Mouse (Mus musculus) NIH3T3 (cell line): ENCODE results near the gene Gm11444.

Experiments
- DNase-seq: peaks from one replicate; pipeline ENCODE4 v3.0.0-alpha.2; 2012; ENCODE audit warnings: low read depth

The Gm11444 gene

DNA sequence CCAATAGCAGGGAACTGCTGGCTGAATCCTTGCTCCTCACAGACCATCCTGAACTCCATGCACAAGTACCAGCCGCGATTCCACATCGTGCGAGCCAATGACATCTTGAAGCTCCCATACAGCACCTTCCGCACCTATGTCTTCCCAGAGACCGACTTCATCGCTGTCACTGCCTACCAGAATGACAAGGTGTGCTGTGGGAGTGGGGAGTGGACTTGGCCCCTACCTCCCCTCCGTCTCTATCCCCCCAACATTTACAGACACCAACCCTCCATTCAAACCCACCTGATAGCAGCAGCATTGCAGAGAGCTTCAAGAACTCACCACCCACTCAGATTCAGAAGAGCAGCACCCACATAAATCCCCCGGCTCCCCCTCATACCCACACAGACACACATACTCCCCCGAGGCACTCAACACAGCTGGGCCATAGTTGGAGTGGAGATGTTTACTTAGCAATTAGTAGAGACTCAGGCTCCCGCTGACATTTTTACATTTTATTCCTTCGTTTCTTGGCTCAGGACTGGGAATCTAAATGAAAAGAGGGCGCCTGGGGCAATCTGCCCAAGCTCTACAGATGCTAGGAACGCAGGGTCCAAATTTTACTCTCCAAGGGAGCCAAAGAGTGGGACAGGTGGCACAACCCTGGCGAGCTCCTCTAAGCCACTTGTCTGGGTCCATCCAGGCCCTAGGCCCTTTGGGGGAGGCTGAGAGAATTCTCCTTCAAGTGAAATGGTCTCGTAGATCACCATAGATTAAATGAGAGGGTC is 14.2 kb downstream of the Gm11444 start:
- no peak for DNase-seq

DNA sequence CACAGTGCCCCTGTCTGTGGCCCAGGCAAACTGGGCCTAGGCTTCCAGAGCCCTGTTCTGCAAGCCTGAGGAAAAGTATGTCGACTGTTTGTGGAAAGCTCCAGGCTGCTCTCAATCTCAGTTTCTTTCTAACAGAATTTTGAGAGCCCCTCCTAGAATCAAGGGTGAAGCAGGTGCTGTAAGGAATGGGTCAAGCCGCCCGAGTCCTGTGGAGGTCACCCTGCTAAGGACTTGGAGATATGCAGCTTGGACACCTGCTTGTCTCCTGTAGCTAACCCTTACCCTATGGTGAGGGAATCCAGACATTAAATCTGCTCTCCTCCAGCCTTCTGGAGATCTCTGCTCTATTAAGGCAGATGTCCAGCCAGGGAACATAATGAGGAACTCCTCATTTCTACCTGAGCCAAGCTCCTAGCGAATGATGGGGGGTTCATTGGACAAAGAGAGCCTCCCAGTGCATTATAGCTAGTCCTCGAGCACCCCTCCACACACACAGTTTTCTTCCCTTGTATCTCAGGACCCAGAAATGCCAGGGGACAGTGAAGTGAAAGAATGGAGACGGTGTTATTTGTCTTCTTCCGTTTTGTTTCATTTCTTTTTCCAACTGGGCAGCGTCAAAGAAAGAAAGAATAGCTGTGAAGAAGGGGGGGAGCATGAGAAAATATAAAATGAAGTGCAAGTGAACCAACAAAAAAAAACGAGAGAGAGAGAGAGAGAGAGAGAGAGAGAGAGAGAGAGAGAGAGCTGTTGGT is 15.0 kb downstream of the Gm11444 start:
- no peak for DNase-seq

DNA sequence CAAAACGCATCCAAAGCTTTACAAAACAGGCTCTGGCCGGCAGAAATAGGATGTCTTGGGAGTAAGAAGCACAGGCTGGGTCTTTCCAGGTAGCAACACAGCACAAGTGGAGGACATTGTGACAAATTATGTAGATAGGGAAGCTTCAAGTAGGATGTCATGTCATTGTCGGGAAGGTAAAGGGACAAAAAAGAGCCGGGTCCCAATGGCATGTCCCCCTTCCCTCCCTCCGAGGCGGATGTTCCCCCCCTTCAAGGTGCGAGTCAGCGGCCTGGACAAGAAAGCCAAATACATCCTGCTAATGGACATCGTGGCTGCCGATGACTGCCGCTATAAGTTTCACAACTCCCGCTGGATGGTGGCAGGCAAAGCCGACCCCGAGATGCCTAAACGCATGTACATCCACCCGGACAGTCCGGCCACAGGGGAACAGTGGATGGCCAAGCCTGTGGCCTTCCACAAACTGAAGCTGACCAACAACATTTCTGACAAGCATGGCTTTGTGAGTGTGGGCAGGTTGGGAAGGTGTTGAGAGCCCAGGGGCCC is 15.7 kb downstream of the Gm11444 start:
- no peak for DNase-seq

DNA sequence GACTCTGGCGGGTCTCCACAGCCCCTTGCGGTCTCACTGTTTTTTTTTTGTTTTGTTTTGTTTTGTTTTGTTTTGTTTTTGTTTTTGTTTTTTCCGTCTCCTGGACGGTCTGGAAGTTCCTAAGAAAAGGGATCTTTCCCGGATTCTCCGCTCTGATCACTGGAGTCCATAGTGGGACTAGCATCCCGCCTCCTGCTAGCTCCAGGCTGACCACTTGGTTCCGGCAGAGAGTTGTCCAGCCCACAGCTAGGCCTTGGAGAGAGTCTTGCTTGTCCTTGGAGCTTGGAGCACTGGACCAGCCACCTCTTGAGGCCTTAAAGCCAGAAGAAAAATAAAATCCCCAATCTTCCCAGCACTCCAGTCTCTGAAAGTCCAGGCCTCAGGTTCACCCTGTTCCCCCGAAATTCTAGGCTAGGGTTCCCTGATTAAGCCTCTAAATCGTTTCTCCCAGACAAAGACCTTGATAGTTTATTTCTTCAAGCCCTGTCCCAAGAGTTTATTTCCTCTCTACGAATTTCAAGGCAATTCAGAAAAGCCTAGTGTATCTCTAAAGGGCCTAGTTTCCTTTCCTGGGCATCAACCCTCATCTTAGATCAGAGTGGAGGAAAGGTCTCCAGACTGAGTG is 16.3 kb downstream of the Gm11444 start:
- no peak for DNase-seq

DNA sequence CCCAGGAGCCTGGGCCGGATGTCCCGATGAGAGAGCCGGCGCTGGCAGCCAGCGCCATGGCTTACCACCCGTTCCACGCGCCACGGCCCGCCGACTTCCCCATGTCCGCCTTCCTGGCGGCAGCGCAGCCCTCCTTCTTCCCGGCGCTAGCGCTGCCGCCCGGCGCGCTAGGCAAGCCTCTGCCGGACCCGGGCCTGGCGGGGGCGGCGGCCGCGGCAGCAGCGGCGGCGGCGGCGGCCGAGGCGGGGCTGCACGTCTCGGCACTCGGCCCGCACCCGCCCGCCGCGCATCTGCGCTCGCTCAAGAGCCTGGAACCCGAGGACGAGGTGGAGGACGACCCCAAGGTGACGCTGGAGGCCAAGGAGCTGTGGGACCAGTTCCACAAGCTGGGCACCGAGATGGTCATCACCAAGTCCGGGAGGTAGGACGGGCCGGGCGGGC is 17.0 kb downstream of the Gm11444 start:
- peak; percentile 50 for DNase-seq

DNA sequence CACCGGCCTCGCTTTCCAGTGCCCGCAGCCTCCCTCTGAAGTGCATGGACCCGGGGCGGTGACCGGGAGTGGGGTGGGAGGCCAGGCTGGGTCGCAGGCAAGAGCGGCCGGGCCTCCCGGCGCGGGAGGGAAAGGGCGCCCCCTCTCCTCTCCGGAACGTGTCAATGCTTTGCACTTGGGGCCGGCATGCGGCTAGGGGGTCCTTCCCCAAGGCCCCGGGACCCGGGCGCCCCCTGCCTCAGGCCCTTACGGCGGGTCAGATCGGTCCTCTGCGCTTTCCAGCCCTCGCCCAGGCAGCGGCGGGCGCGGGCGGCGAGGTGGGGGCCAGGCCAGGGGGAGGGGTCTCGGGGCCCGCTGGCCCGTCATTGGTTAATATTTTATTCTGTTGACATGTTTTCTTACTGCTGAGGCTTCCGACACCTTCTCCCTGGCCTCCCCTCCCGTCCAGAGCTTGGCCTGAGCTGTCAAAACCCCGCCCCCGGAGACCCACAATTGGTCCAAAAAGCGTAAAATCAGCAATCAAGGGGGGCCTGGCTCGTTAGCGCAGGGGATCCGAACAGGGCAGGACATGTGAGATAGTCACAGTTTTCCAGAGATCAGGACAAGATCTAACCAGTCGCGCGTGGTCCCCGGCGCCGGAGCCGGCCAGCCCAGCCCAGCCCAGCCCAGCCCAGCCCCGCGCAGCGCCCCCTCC is 17.8 kb downstream of the Gm11444 start, which contains the start of gene Tbx2:
TSS of gene Tbx2 (plus strand) at position 321 of the 694 bp plus-strand sequence.
- DNase-seq, result peak; percentile 22

DNA sequence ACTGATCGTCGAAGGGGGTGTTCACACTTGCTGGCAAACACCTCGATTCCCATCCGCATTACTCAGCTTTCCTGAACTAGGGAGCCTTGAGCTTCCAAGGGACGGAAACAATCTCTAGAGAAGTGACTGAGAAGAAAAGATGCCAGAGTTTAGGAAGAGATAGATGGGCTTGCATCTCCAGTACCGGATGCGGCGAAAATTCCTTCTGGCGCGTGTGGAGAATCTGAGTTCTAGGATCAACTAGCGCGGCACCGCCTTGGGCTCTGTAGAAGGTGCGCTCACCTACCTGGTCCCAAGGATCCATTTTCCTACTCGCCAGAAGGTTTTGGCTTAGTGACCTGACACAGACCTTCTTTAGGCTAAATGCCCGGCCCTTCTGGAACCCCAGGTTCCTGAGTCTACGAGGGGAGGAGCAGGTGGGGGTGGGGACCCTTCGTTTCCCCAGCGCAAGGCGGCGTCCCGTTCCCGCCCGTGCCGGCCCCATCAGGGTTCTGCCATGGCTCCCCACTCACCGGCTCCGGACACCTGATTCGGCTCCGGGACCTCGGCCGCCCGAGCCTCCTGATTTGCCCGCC is 18.4 kb downstream of the Gm11444 start:
- DNase-seq, result no peak

DNA sequence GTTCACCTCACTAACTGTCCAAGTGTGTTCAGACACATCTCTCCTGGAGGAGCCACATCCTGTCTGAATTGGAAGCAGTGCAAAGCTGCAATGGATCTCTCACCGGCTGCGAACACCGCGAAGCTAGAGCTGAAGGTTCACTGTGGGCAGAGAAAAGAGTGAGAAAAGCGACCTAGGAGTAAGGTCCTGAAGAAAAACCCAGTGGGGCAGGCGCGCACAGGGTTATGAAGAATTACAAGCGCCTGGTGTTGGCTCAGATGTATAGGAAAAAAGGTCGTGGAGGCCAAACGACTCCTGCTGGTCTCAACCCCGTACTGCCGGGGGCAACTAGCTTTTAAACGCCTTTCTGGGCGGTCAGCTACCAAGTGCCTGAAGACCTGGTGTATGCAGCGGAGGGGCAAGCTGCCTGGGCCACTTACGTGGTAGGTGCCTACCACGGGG is 19.2 kb downstream of the Gm11444 start:
- DNase-seq, result no peak

DNA sequence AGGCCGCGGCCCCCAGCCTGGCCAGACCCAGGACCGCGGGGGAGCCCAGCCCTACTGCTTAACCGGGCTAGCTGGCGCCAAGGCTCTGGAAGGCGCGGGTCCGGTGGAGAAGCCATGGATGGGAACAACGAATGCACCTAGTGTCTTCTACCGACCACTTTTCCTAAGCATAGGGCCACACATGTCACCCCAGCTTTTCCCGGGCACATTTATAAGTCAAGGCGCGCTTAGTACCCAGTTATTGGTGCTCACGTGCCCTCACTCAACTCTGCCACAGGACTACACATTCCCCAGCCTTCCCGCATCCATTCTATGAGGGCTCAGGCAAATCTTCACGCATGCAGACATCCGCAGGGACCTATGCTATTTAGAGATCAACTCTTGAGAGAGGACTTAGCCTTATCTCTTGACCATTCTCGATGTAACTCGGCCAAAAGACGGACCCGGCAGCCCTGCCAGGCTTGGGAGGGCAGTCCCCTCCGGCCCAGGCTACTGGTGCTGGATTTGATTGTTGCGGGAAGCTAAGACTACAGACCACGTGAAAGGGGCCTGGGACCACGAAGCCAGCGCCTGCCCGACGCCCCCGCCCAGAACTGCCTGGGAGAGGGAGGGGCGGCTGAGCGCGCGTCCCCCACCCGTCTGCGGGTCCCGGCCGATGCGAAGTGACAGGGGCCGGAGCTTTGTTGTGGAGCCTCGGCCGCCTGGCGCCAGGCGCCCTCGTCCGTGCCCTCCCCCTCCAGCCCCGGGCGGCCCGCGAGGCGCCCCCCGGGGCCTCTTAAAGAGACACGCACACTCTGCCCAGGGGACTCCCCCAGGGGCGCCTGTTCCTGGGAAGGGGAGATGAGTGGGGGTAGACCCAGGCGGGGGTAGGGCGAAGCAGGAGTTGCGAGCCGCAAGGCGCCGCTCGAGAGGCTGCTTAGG is 20.4 kb downstream of the Gm11444 start:
- no peak for DNase-seq

DNA sequence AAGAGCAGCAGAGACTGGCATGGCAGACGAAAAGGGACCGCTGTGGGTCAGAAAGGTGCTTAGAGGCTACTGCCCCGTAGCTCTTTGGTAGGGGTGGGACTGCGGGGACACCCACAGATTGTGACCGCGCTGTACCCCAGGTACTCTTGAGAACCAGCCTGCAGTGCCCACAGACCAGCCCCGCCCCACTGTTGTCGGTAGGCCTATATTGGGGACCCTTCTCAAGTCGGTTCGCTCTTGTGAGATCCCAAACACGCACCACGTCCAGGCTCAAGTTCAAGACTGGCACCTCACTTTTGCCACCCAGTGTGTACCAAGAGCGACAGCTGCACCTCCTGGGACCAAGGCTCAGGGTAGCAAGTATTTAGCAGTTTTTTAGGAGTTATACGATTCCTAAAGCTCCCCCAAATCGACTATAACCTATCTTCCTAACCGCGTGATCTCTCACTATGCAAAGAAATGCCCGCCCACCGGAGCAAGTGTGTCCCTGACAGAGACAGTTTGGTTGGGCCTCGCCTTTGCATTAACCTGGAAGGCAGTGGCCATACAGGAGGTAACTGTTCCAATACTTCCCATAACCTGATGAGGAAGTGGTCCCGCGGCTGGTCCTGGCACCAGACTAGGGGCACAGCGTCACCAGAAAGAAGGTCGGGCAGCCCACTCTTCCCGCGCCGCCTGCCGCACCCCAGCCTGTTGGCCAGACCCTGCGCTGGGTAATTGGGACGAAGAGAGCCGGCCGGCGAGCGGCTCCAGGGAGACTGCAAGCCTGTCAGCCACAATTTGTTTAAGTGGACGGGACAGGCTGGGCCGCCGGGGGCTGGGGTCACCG is 21.2 kb downstream of the Gm11444 start:
- DNase-seq, result no peak

DNA sequence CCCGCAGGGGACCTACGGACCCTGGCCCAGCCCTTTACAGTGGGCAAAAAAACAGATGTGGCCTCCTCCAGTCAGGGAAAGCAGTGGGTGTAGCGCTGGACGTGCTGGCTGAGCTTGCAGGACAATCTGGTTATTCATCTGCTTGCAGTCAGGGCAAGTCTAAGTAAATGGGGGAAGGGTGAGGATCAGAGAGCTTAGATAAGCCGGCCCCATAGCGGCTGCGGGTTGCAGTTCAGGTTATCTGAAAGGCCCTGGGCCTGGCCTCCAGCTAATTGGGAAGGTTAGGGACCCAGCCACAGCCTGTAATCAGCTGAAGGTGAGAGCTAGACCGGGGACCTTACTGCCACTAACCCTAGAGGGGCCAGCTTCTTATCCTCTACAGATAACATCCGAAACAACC is 22.8 kb downstream of the Gm11444 start:
- DNase-seq, result no peak

DNA sequence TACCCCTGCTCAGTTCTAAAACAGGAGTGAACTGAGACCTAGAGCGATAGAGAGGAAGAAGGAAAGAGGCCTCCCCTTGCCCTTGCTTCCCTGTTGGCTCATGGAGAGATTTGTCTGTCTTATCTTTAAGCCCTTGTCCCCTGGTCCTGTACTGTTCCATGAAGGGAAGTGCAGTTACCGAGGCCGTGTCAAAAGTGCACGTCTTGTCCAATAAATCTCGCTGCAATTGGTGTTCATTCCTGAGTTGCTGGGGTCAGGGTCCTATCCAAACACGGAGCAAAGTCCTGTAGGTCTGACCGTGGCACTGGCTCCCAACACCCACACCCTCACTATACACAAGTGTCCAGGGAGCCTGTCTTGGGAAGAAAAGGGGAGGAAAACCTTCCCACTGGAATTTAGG is 24.3 kb downstream of the Gm11444 start:
- DNase-seq, result no peak

DNA sequence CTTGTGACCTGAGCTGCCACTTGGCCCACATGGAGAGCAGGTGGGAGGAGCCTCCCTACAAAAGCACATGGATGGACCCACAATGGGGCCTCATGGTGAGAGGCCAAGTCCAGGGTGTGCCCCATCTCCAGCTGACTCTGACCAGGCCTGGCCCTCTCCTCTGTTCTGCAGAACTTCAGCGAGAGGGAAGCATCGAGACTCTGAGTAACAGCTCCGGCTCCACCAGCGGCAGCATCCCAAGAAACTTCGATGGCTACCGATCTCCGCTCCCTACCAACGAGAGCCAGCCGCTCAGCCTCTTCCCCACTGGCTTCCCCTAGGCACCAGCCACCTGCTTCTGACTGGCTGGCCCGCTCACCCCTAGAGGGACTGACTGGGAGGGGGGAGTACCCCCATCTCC is 25.1 kb downstream of the Gm11444 start:
- no peak for DNase-seq

DNA sequence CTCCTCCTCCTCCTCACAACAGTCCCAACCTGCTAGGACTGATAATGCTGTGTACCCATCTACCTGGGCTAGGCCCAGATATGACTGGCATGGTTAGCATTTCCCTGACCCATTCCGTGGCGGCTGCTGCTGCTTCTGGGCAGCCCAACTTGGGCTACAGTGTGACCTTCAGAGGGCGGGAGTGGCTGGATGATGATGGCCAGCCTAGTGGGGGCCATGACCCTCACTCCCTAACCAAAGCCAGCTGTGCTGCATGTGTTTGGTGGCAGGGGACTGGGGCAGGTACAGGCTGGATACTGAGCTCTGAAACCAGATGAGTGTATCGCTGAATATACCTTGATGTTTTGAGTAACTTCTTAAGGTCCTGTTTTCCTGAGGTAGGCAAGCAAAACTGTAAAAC is 26.3 kb downstream of the Gm11444 start:
- DNase-seq, result no peak

DNA sequence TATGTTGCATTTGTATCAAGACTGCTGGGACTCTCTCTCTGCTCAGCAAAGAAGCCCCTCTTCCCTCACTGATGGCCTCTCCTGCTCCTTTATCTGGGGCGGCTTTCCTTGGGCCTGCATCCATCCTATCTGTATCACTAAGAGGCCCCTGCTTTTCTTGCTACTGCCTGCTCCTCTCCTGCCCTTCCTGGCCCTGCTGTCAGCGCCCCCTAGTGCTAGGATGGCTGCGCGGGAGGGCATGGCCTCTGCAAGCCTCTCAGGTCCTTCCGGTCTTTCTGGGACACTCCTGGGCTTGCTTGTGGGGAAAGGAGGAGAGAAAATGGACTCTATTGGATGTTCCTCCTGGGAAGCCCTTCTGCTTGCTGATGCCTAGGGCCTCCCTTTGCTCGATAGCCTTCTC is 27.0 kb downstream of the Gm11444 start:
- DNase-seq, result peak; percentile 76

DNA sequence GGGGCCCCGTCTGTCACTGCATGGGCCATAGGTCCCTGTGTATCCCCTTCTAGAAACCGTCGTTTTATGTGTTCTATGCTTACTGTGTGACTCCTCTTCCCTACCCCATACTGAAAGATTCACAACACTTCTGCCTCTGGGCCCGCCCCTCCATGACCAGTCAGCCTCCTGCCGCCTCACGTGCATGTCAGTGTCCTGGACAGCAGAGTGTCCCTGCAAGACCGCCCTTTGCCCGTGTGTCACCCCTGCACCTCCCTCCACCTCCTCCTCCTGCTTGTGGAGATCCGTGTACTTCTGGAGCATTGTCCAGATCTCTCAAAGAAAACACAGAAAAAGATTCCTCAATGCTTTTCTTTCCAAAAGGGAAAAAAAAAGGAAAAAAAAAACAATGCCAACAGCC is 28.5 kb downstream of the Gm11444 start:
- no peak for DNase-seq

DNA sequence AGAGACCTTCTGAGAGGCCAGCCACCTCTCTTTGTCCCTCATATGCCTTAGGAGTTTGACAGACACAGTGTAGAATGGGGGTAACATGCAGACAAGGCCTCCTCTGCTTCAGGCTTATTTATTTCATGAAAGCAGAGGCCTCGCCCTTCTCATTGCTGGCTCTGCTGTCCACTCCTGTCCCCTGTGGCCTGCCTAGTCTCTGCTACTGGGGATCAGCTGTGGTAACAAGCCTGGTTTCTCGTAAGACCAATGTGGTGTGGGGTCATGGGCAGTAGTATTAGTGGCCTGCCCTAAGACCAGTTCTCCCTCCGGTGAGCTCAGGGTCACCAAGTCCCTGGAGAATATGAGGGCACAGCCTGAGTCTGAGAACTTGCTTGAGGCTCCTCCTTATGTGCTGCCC is 29.2 kb downstream of the Gm11444 start:
- DNase-seq, result no peak

DNA sequence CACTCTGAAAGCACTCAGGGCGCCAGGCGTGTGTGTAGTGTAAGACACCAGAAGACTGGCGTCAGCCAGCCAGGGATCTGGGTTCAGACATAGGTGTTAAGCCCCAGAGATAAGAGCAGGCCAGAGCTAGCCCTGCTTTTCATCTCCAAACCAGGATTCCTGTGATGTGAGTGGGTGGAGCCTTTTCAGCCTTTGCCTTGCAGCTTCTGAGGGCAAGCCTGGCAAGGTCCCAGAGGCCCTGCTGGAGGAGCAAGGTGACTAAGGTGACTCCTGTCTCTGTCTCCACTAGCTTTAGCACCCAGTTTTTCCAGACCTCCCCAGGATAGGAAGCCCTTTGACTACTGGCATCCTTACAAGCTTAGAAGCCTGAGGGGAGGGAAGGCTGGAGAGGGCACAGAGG is 31.7 kb downstream of the Gm11444 start:
- no peak for DNase-seq

DNA sequence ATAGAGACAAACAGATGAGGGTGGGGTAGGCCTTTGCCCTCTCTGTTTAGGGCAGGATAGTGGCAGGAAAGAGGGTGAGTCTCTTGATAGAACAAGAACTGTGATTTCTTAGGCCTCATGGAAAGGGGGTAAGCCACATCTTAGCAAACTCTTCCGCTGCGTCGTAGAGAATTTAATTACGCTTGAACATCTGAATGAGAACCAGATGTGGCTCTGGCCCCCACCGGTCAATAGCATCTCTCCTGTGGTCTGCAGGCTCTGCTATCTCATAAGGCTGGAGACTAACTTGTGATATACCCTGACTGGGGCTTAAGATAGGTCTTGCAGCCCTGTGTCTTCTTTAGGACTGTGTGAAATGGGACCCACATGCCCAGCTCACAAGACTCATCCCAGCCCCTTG is 33.7 kb downstream of the Gm11444 start:
- DNase-seq, result no peak

DNA sequence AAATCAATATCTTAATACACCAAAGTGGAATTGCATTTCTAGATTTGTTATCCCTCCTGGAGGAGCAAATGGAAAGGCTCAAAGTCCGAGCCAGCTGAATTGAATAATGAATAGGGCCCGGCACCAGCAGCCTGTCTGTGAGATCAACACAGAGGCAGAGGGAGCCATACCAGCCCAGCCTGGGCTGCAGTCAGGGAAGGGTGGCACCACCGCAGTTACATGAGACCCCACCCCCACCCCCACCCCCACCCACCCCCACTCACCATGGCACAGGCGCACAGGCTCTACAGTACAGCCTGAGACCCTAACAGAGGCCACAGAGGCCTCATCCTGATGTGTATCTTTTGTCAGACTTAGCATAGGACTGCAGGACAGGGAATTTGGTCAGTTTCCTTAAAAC is 35.5 kb downstream of the Gm11444 start:
- DNase-seq, result no peak
